Mouse (Mus musculus): ENCODE measurements around the gene Adam10.

Adam10 gene

DNA sequence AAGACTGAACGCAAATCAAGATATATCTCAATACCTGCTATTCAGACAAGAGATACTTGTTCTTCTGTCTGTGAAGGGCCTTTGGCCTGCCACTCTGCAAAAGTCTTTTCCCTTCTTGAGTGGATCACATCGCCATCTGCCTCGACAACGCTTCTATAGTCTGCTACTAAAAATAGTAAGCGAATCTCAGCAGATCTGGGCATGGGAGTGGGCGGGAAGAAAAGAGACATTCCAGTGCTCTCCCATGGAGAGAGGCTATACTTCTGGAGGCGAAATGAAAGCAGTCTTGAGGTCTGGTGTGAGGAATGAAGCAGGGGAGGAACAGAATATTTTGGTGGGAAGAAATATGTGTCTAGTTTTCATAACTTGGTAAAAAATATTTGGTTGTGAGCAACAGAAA, 109.9 kb downstream of the Adam10 start:
- no peak for DNase-seq (ENCODE audit: low spot score)

DNA sequence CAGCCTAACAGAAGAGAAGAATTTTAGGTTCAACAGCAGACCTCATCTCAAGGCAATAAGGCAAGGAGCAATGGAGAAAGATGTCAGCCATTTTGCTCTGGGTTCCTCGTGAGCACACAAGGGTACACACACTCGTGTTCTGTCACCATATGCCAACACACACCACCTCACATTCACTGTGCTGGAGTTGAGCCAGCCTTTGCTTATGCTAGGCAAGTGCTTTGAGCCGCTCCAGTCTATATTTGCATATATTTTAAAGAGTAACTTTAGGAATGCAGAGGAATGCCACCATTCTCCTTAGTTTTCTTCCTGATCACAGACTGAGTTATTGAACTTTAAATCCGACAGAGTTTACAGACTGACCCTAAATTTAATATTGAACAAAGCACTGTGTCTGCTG, 111.8 kb downstream of the Adam10 start:
- no peak for DNase-seq (ENCODE audit: low spot score)

DNA sequence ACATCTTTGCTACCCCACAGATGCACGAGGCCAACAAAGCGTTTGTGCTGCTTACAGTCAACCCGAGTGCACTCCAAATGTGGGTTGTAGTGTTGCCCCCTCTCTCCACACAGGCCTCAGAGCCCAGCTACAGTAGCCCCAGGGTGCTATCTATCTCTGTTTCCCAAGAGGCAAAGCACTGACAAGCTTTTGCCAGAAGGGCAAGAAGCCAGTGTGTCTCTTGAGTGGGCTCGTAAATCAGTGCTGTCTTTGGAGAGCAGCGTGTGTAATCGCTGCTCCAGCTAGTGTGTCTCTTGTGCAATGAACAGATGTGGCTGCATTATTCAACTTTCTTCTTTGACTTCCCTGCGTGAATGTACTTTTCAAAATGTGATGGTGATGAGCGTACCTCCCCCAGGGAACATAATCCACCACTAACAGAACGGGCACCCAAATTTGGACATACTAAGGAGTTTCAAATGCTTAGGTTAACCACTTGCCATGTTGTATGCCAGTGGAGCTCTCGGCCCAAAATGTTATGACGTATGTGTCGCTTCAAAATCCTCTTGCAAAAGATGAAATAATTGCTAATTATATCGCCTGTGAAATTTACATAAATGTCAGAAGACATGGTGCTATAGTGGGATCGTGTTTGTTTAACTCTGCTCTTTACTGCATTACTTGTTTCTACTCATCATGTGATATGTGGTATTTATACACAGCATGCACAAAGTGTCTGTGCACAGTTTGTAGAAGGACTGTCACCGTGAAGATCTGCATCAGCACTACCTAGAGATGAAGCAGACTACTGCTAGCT, 116.0 kb downstream of the Adam10 start:
- DNase-seq (ENCODE audit: low spot score), result no peak

DNA sequence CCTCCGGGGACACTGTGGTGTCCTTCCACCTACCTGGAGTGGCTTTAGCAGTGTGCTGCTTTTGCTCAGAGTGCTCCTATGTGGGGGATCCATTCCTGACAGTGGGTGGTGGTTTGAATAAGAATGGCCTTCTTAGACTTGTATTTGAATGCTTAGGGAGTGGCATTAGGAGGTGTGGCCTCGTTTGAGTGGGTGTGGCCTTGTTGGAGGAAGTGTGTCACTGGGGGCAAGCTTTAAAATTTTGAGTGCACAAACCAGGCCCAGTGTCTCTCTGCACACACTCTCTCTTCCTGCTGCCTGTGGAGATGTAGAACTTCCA, 116.6 kb downstream of the Adam10 start:
- no peak for DNase-seq (ENCODE audit: low spot score)

DNA sequence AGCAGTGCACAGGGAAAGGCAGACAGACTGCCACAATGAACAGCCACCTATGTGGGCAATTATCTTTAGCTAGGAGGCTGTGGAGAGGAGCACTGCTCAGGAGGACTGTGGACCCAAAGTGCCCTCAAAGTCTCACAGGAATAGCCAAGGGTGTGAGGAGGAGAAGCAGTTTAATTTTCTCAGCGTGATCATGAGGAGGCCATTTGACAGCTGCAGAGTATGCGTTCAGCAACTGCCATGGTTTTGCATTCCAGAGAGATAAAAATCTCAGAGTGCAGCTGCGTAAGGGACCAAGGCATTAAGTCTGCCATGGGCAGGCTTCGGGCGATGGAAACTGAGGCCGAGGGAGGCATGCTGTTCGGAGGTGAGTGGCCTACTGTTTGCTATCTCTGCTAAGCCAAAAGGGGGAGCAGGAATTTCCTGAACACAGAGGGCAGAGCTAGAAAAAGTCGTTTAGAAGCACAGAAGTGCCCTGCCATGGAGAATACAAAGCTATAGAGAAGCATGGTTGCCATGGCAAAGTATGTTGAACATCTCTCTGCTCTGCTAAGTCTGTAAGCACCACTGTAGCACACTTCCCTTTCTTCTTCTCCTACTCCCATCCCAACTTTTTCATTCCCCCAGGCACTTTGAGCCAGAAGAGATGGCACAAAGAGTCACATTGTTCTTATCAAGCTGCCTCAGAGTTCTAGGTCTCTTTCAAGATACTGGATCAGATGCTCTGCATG, 122.0 kb downstream of the Adam10 start:
- no peak for DNase-seq (ENCODE audit: low spot score)

DNA sequence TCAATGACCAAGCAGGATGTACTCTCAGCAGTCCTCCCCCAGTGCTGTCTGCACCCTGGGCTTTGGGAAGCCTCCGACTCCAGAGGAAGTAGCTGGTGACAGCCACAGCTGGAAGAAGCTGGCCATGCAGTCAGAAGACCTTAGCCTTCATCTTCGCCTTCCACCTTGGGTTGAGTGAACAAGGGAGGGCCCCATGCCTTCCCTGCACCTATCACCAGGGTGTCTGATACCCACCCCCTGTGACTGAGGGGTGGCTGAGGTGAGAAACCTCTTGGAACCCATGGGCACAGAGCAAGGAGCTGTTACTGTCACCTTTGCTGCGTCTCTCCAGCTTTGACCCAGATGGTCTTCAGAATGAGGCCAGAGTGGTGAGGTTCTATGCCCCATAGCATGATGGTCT, 123.0 kb downstream of the Adam10 start:
- DNase-seq (ENCODE audit: low spot score), result no peak

DNA sequence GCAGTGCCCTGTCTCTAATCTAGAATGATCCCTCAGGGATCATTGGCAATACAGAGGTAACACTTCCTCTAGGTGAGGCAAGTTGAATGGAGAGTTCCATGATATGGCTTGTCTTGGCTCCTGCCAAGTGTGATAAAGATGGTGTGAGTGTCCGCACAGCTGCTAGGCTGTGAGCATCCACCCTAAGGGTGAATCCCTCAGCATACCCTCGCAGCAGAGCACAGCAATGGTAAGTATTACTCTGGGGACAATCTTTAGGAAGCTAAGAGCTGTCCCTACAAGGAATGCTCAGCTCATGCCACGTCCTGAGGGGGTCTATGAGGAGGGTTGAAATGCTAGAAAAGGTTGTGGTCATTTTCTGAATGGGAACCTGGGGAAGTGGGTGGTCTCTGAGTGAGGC, 124.0 kb downstream of the Adam10 start:
- no peak for DNase-seq (ENCODE audit: low spot score)

DNA sequence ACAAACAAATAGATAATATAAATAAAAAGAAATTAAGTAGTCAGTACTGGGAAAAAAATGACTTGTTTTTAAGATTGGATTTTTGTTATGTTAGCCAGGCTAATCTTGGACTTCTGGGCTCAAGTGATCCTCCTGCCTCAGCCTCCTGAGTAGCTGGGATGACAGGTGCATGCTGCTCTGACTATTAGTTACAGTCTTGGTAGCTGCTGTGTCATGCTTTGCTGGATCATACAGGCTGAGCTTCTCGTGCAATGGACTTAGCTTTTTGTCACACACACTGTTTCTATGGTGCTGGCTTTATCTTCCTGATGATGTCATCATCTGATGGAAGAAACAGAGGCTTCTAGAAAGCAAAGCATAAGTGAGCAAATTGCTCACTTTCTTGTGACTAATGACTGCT, 127.3 kb downstream of the Adam10 start:
- DNase-seq (ENCODE audit: low spot score), result no peak

DNA sequence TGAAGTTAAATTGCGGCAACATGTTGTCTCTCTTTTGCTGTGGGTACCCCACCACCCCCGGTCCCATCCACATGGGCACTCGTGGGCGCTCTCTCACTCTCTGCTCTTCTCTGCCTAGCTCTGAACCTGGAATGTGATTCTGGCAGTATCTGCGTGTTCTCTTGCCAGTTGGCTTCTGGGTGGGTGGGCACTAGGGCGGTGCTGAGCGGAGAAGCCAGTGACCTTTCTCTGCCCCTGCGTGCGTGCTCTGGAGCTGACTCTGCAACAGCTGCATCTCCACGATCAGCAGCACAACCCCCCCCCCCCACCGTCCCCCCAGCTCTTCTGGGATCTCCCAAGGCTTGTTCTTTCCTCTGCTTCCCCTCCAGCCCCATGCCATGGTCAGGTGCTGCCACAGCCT, 128.9 kb downstream of the Adam10 start:
- no peak for DNase-seq (ENCODE audit: low spot score)

DNA sequence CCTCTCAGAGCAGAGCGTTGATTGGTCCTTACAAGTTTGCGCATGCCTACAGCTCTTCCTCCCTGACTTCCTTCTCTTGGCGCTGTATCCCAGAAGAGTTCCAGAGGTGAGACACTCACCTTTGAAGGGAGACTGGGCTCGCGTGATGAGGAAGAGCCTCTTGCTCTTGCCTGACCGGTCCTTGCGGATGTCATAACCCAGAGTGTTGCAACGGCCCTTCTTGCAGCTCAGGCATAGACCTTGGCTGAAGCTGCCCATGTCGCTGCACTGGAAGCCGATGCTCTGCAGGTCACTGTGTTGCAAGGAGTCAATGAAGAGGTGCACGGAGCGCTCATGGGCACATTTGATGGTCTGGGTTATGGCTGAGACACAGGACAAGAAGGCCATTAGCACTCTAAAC, 133.8 kb downstream of the Adam10 start:
- no peak for DNase-seq (ENCODE audit: low spot score)

DNA sequence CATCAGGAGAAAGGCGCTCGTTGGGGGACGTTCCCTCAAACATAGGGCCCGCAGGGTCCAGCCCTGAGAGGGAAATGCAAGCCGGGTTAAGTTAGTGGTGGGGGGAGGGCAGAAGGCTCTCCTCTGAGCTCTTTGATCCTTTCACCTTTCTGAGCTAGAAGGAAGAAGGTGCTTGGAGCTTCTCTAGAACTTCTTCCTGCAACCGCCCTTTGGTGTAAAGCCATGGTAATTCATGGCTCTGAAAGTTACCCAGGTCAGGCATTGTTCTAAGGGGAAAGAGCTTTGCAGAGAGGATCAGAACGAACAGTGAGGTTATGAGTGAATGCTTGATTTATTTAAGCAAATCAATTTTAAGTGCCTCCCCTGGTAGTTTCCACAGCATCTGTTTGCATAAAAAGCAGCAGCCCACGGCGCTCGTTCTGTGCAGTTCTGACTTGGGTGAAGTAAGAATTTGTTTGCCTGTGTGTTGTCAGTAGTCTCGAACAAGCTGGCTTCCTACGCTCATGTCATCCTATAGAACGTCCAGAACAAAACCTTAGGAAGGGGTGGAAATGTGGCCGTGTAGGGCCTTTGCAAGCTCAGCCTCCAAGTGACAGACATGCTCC, 138.0 kb downstream of the Adam10 start:
- DNase-seq (ENCODE audit: low spot score), result no peak

DNA sequence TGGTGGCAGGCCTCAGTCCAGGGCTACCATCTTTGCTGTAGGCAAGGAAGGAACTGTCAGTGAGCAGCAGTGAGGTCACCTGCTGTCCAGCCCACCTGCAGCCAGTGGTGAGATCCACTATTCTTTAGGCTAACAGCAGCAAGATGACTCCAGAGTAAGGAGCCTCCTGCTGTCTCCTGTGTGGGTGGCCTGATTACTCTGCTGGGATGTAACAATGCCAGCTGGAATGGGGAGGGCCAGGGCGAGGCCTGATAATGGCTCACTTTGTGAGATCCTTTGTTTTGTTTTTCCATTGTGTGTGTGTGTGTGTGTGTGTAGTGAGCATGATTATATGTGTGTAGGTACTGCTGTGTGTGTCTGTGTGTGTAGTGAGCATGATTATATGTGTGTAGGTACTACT, 138.6 kb downstream of the Adam10 start:
- no peak for DNase-seq (ENCODE audit: low spot score)

DNA sequence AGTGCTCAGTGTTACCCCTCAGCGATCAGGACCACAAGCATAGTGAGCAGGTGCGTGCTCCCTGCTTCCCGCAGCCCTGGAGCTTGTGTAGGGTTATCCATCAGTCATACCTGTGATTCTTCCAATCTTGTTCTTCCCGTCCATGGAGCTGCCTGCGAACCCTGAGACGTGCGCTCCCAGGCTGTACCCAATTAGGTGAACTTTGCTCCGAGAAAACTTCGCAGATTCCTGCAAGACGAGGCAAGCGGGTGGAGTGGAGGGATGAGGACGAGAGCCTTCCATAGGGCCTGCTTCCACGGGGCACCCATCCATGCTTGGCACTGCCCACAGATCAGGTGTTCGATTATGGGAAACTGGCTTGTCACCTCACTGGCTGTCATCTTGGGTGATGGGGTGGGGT, 139.9 kb downstream of the Adam10 start:
- DNase-seq (ENCODE audit: low spot score), result no peak

DNA sequence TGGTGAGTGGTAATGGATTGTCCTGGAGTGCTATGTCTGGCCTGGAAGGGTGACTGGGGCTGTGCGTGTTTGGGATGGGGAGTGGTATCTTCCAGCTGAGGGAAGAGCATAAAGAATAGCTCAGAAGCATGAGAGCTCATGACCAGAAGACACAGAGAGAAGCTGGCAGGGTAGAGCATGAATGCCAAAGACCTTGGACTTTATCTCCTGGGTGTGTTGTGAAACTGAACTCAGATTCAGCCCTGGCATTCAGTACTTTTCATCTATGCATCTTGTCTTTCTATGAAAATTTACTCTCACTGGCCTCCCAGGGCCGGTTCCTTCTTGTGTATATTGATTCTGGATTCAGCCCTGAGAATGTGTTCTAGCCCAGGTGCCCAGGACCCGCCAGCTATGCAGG, 145.3 kb downstream of the Adam10 start:
- no peak for DNase-seq (ENCODE audit: low spot score)

DNA sequence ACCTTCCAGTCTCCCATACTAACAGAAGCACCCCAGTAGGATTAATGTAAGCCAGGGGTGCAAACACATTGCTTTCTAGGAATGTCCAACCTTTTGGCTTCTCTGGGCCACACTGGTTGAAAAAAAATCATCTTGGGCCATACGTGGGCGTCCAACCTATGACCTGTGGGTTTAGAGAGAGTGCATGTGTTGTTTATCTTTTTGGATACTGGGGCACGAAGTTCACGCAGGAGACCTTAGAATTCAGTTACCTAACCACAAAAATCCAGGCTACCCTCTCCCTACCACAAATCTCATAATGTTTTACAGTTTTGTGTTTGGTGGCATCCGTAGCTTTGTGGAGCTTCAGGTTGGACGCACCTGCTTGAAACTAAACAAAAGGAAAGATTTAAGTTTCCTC, 149.1 kb downstream of the Adam10 start:
- no peak for DNase-seq (ENCODE audit: low spot score)

All from ovary, postnatal 10 days (tissue).